Mouse (Mus musculus) liver, postnatal 0 days (tissue): ENCODE data around the gene Fcrla. TPM values are rescaled to one million over a fixed set of nuclear protein-coding genes. Genes with fewer than 3 reads are reported as not detected.

Source experiments
- ATAC-seq: fragments of 200-750 bp; cut with Nextera tagmentation; 2 replicates; pipeline ENCODE4 v1.8.0; 2017; ENCODE audit warnings: mild to moderate bottlenecking, moderate library complexity
- DNase-seq: peaks from one replicate; pipeline ENCODE4 v3.0.0-alpha.2; 2016
- H3K27ac ChIP-seq: fragments of 300-500 bp; sonication (generic); 2 replicates; pipeline ENCODE4 v1.5.1; 2014; ENCODE audit warnings: antibody characterized with exemption, moderate library complexity, mild to moderate bottlenecking, low read depth
- H3K27me3 ChIP-seq: fragments of 300-500 bp; sonication (generic); 2 replicates; pipeline ENCODE4 v1.6.1; 2014; ENCODE audit warnings: low read length, control low read depth, mixed read lengths; ENCODE audit not compliant: insufficient read depth
- H3K36me3 ChIP-seq: fragments of 300-500 bp; sonication (generic); replicated peaks from 2 replicates; pipeline ENCODE4 v1.6.1; 2014; ENCODE audit warnings: mild to moderate bottlenecking, control low read depth, low read length, moderate library complexity, mixed read lengths; ENCODE audit not compliant: insufficient read depth
- H3K4me1 ChIP-seq: fragments of 300-500 bp; sonication (generic); 2 replicates; pipeline ENCODE4 v1.6.1; 2014; ENCODE audit warnings: antibody characterized with exemption, mild to moderate bottlenecking, control low read depth; ENCODE audit not compliant: insufficient read depth
- H3K4me2 ChIP-seq: fragments of 300-500 bp; sonication (generic); 2 replicates; pipeline ENCODE4 v1.6.1; 2014; ENCODE audit warnings: low read depth, mild to moderate bottlenecking, low read length, moderate library complexity, mixed read lengths
- H3K4me3 ChIP-seq: fragments of 300-500 bp; sonication (generic); 2 replicates; pipeline ENCODE4 v1.5.1; 2014; ENCODE audit warnings: low read depth, low read length
- H3K9ac ChIP-seq: fragments of 300-500 bp; sonication (generic); replicated peaks from 2 replicates; pipeline ENCODE4 v1.6.1; 2014; ENCODE audit warnings: mild to moderate bottlenecking, moderate library complexity
- H3K9me3 ChIP-seq: fragments of 300-500 bp; sonication (generic); 2 replicates; pipeline ENCODE4 v1.6.1; 2016; ENCODE audit warnings: mild to moderate bottlenecking, control low read depth, low read length, mixed read lengths
- CTCF ChIP-seq: sonication (generic); IDR thresholded peaks from 2 replicates; pipeline ENCODE4 v1.5.1; 2016; ENCODE audit warnings: antibody characterized with exemption, low read depth
- EP300 ChIP-seq: IDR thresholded peaks from 2 replicates; pipeline ENCODE4 v1.6.1; 2016; ENCODE audit warnings: antibody characterized with exemption, low read depth, mild to moderate bottlenecking
- WGBS: fragments of 180-500 bp; shearing (Covaris S2); extraction: QIAGEN DNeasy Blood & Tissue Kit; methylation state at CpG from one replicate; pipeline ENCODE4 v1.1.7; 2014; ENCODE audit not compliant: insufficient replicate concordance; 5-methylcytosine and 5-hydroxymethylcytosine counted together
- polyA plus RNA-seq: library from polyadenylated mRNA; unstranded; fragments of >200 nt; fragmentation: Nextera tagmentation; extraction: Ambion mirVana; gene quantifications from 2 replicates; pipeline ENCODE4 v1.2.1, GENCODE M21; 2015

The Fcrla gene
- polyA plus RNA-seq, 1 experiment from 2014 or later, result 10.4 TPM

DNA sequence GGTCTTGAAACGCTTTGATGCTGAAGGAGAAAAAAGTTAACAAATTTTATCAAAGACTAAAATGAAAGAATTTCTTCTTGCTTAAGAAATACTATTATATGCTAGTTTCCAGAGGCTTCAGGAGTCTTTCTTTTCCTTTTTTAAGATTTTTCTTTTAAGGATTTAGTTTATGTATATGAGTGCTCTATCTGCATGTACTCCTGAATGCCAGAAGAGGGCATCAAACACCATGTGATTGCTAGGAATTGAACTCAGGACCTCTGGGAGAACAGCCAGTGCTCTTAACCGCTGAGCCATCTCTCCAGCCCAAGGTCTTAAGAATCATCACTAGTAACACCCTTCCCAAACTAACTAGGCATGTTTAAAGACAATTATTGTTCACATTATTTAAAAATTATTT is 55.4 kb downstream of the Fcrla start:
- H3K4me3 ChIP-seq, result no peak overlapping the region
- H3K4me2 ChIP-seq, result no peak overlapping the region
- H3K4me1 ChIP-seq, result no peaks in the 10 kb centered on the region
- DNase-seq, result no peak
- peaks cover 5% of the 10 kb centered on the region for H3K36me3 ChIP-seq
- H3K27ac ChIP-seq, result no peak overlapping the region
- TF ChIP-seq CTCF, result peak; percentile 31
- TF ChIP-seq EP300, result no peak
- no peaks in the 10 kb centered on the region for H3K9me3 ChIP-seq
- H3K27me3 ChIP-seq, result no peaks in the 10 kb centered on the region
- H3K9ac ChIP-seq, result no peak overlapping the region
- no peak for ATAC-seq
- 89% methylated on average over 2 of the region's 2 CpGs for WGBS

DNA sequence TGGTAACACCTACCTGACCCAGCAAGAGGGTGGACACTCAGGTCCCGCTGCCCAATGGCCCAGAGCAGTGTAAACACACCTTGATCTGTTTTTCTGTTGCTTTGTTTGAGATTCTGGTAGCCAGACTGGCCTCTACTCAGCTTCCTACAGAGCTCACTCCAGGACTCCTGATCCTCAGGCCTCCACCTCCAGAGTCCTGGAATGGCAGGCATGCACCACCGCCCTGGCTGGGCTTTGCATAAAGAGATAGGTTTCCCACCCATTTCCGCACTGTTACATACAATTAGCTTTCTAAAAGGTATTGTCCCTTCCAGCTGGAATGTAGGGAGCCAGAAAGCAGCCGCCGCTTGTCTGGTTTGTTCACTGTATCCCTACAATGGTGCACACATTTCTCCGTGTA is 56.0 kb downstream of the Fcrla start:
- H3K9ac ChIP-seq, result no peak overlapping the region
- H3K9me3 ChIP-seq, result no peaks in the 10 kb centered on the region
- peaks cover 4% of the 10 kb centered on the region for H3K36me3 ChIP-seq
- TF ChIP-seq EP300 (no peak), CTCF (no peak)
- WGBS, result 84% methylated on average over 6 of the region's 6 CpGs
- ATAC-seq (no peak), DNase-seq (no peak)
- H3K27ac ChIP-seq, result no peak overlapping the region
- 0 out of 2 replicates have a peak, but pooled peaks cover under 1% of the 10 kb centered on the region for H3K4me1 ChIP-seq
- no peaks in the 10 kb centered on the region for H3K27me3 ChIP-seq
- H3K4me2 ChIP-seq, result no peak overlapping the region
- H3K4me3 ChIP-seq, result no peak overlapping the region

DNA sequence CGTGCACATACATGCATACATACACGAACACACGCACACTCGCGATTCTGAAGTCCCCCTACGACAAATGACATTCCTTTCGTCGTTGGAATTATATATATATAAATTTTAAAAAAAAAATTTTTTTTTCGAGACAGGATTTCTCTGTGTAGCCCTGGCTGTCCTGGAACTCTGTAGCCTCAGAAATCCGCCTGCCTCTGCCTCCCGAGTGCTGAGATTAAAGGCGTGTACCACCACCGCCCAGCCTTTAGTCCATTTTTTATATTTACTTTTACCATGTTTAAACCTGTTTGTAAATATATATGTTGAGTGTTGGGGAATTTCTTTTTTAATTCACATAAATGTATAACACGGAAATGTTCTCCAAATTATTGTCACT is 58.5 kb downstream of the Fcrla start:
- no peak overlapping the region for H3K9ac ChIP-seq
- ATAC-seq, result no peak
- H3K27me3 ChIP-seq, result no peaks in the 10 kb centered on the region
- H3K27ac ChIP-seq, result no peak overlapping the region
- peak overlapping the region; percentile 66 for H3K4me3 ChIP-seq
- DNase-seq, result no peak
- H3K4me2 ChIP-seq, result peak overlapping the region; percentile 81
- 13% methylated on average over 14 of the region's 14 CpGs for WGBS
- TF ChIP-seq EP300 (no peak), CTCF (no peak)
- H3K9me3 ChIP-seq, result no peaks in the 10 kb centered on the region
- peaks cover 18% of the 10 kb centered on the region for H3K4me1 ChIP-seq
- no peaks in the 10 kb centered on the region; the same call in 1 of the 2 replicates for H3K36me3 ChIP-seq

DNA sequence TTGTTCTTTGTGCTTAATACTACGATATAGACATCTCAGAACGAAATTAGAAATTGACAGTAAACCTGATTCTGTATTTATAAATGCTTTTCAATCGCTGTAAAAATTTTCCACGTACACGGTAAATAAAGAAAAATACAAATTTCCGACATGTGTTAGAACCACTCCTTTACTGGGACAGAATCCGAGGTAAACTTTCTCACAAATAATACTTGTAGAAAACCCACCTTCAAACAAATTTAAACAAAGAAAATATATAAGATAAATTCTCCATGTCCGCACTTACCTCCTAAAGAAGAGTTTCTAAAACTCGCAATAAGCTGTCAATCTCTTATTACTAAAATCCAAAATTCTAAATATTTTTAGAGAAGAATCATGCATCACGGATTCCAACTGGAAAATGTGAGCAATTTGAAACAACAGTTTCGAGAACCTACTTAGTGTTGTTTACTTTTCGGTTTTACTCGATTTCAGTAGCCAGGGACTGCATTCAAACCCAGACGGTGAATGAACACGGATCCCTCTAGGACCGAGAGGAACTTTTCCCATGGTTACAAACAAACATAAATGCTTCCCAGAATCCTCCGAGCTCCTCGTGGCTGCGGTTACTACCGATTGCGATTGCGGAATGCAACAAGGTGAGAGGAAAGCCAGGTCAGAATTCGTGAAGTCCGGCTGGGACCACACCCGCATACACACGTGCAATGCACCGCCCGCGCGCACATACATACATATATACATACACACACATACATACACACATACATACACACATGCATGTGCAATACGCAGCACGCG is 59.1 kb downstream of the Fcrla start:
- Histone ChIP-seq H3K4me2 (peak overlapping the region; percentile 81), H3K27ac (peak overlapping the region; percentile 85), H3K4me1 (peaks cover 24% of the 10 kb centered on the region), H3K36me3 (no peaks in the 10 kb centered on the region), H3K4me3 (peak overlapping the region; percentile 66), H3K27me3 (no peaks in the 10 kb centered on the region), H3K9ac (peak overlapping the region; percentile 71), H3K9me3 (no peaks in the 10 kb centered on the region)
- WGBS, result under 1% methylated on average over 33 of the region's 33 CpGs
- peak; percentile 75 for ATAC-seq
- peak; percentile 77 for DNase-seq
- TF ChIP-seq EP300, result no peak
- no peak for TF ChIP-seq CTCF

DNA sequence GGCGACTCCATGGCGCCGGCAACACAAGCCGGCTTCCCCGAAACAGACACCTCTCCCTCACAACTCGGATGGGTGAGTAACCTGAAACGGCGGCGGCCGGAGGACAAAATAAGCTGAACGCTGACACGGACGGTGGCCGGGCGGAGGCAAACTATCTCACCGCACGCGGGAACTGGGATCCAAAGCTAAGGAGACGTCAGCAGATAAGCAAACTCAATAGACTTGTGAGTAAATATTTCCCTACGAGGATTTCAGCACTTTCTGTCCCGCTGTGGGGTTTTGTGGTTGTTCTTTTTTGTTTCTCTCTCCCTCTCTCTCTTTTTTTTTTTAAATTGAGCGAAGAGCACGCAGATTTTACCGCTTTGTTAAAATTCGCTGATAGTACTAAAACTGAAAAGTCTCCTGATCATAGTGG is 59.7 kb downstream of the Fcrla start, which contains the start of gene Atf6:
Atf6 (minus strand) TSS at position 81 of the 415 bp plus-strand sequence.
- peak within 1 kb of the TSS; percentile 66 for H3K4me3 ChIP-seq
- H3K4me2 ChIP-seq, result peak within 1 kb of the TSS; percentile 81
- DNase-seq (peak; percentile 97), ATAC-seq (peak; percentile 89)
- no peaks in the 10 kb centered on the region for H3K36me3 ChIP-seq
- H3K4me1 ChIP-seq, result peaks cover 30% of the 10 kb centered on the region
- WGBS, result 0% methylated on average over 25 of the region's 25 CpGs
- H3K9me3 ChIP-seq, result no peaks in the 10 kb centered on the region
- H3K27ac ChIP-seq, result peak within 1 kb of the TSS; percentile 85
- H3K27me3 ChIP-seq, result no peaks in the 10 kb centered on the region
- peak within 1 kb of the TSS; percentile 71 for H3K9ac ChIP-seq
- peak; percentile 71; the same call in 1 of the 2 replicates for TF ChIP-seq EP300
- no peak for TF ChIP-seq CTCF

Other genes with a start within 250 kb of the Fcrla start
- 5.0 and 6.0 TPM in 2 replicates for gene Atf6, start 59.8 kb downstream of the Fcrla start, polyA plus RNA-seq
- gene Gm26620, start 42.5 kb downstream of the Fcrla start, polyA plus RNA-seq, result 0.97 and 1.7 TPM in 2 replicates
- gene Dusp12, start 42.0 kb downstream of the Fcrla start, polyA plus RNA-seq, result 26.1 and 29.1 TPM in 2 replicates
- gene Fcrlb, start 14.6 kb downstream of the Fcrla start, polyA plus RNA-seq, result 0.36 and 0.41 TPM in 2 replicates
- gene Fcgr2b, start 49.0 kb upstream of the Fcrla start, polyA plus RNA-seq, result 18.0 and 18.7 TPM in 2 replicates
- gene Fcgr4, start 91.3 kb upstream of the Fcrla start, polyA plus RNA-seq, result 9.4 and 9.7 TPM in 2 replicates
- gene Fcgr3, start 137.4 kb upstream of the Fcrla start, polyA plus RNA-seq, result 40.3 and 41.8 TPM in 2 replicates
- gene Cfap126, start 186.3 kb upstream of the Fcrla start, polyA plus RNA-seq, result 0.90 and 1.5 TPM in 2 replicates
- gene Sdhc, start 223.0 kb upstream of the Fcrla start, polyA plus RNA-seq, result 207 and 212 TPM in 2 replicates
- 0.05 and 0.12 TPM in 2 replicates for gene Mpz, start 223.1 kb upstream of the Fcrla start, polyA plus RNA-seq